Comparison of ENCODE assay signal across 8 mouse cellular contexts in the genomic region with DNA sequence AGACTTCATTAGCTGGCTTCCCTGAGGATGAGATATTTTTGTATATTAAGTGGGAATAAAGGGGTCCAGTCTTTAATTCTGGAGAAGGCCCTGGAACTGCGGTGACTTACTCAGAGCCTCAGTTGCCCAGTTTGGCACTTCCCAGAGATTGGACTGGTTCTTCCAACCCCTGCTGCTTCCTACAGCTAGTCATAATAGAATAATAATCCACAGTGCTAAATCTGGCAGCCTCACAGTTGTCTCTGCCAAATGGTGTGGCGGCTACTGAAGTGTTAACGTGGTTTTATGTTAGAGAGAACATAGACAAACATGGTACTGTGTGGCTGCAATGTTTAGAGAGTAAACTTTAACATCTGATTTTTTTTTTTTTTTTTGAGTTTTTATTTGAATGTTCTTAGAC. TPM values are rescaled to one million over a fixed set of nuclear protein-coding genes. Genes with fewer than 3 reads are reported as not detected.
A peak's percentile ranks its signal among the peaks of the same experiment; 100 is the strongest.
DNase-seq lines count a peak whose midpoint lies in the region; ATAC-seq lines count a peak whose summit lies in the region.

No protein-coding gene starts in this region.

- no peak for DNase-seq in heart, postnatal 25 days (ENCODE audit: low spot score)
- no peak for DNase-seq in embryonic facial prominence, embryonic 11.5 days (ENCODE audit: low spot score)
- no peak for DNase-seq in hindbrain, embryonic 14.5 days (ENCODE audit: low spot score)
- no peak for DNase-seq in adrenal gland, postnatal 14 days
- no peak for DNase-seq in kidney, postnatal 36 days
- DNase-seq in gastrocnemius, adult 18-20 months (ENCODE audit: low spot score): no peak

- WGBS in heart, embryonic 16.5 days: 76% methylated on average over 3 of the region's 3 CpGs
- 93% methylated on average over 3 of the region's 3 CpGs for WGBS in embryonic facial prominence, embryonic 11.5 days
- WGBS in hindbrain, embryonic 14.5 days: 85% methylated on average over 3 of the region's 3 CpGs
- 88% methylated on average over 3 of the region's 3 CpGs for WGBS in midbrain, embryonic 12.5 days

- H3K36me3 ChIP-seq in heart, embryonic 16.5 days (ENCODE audit: control insufficient read depth, insufficient read depth): peaks cover 41% of the 10 kb centered on the region
- peaks cover 15% of the 10 kb centered on the region for H3K36me3 ChIP-seq in embryonic facial prominence, embryonic 11.5 days (replicated peaks; ENCODE audit: control insufficient read depth, insufficient read depth, low read depth, low read length)
- H3K36me3 ChIP-seq in hindbrain, embryonic 14.5 days (replicated peaks; ENCODE audit: control insufficient read depth, insufficient read depth): peaks cover 41% of the 10 kb centered on the region
- peaks cover 42% of the 10 kb centered on the region for H3K36me3 ChIP-seq in midbrain, embryonic 12.5 days

- peak overlapping the region; percentile 93 for H3K9ac ChIP-seq in heart, embryonic 16.5 days (ENCODE audit: low read length)
- H3K9ac ChIP-seq in embryonic facial prominence, embryonic 11.5 days (replicated peaks; ENCODE audit: low read length): peak overlapping the region; percentile 89
- H3K9ac ChIP-seq in hindbrain, embryonic 14.5 days: peak overlapping the region; percentile 84; the same call in 1 of the 2 replicates
- peak overlapping the region; percentile 85; the same call in 1 of the 2 replicates for H3K9ac ChIP-seq in midbrain, embryonic 12.5 days (replicated peaks)

- no peaks in the 10 kb centered on the region for H3K27me3 ChIP-seq in heart, embryonic 16.5 days (ENCODE audit: control insufficient read depth, insufficient read depth, low read length)
- H3K27me3 ChIP-seq in embryonic facial prominence, embryonic 11.5 days (ENCODE audit: control insufficient read depth, insufficient read depth, low read length): no peaks in the 10 kb centered on the region
- no peaks in the 10 kb centered on the region for H3K27me3 ChIP-seq in hindbrain, embryonic 14.5 days (ENCODE audit: control insufficient read depth, insufficient read depth, low read length)
- H3K27me3 ChIP-seq in midbrain, embryonic 12.5 days: peaks cover 9% of the 10 kb centered on the region; the same call in 1 of the 2 replicates

- no peak for ATAC-seq in heart, embryonic 16.5 days (replicated peaks; ENCODE audit: extremely low read depth, insufficient read depth, low FRiP score)
- ATAC-seq in embryonic facial prominence, embryonic 11.5 days (replicated peaks; ENCODE audit: insufficient number of reproducible peaks, low FRiP score, low TSS enrichment, low read depth): no peak
- ATAC-seq in hindbrain, embryonic 14.5 days (ENCODE audit: low FRiP score): no peak
- ATAC-seq in midbrain, embryonic 12.5 days (ENCODE audit: low FRiP score, low read depth): no peak

- H3K4me2 ChIP-seq in heart, embryonic 16.5 days (ENCODE audit: low read depth, low read length): peak overlapping the region; percentile 84
- peak overlapping the region; percentile 72; the same call in 1 of the 2 replicates for H3K4me2 ChIP-seq in embryonic facial prominence, embryonic 11.5 days (ENCODE audit: low read depth, low read length)
- peak overlapping the region; percentile 71 for H3K4me2 ChIP-seq in hindbrain, embryonic 14.5 days (replicated peaks)
- H3K4me2 ChIP-seq in midbrain, embryonic 12.5 days (replicated peaks): peak overlapping the region; percentile 80

- H3K9me3 ChIP-seq in heart, embryonic 16.5 days (replicated peaks; ENCODE audit: control insufficient read depth, low read length): no peaks in the 10 kb centered on the region
- no peaks in the 10 kb centered on the region for H3K9me3 ChIP-seq in embryonic facial prominence, embryonic 11.5 days (replicated peaks; ENCODE audit: control insufficient read depth, low read length)
- no peaks in the 10 kb centered on the region for H3K9me3 ChIP-seq in hindbrain, embryonic 14.5 days (ENCODE audit: control insufficient read depth, low read length)
- no peaks in the 10 kb centered on the region for H3K9me3 ChIP-seq in midbrain, embryonic 12.5 days

- H3K4me1 ChIP-seq in heart, embryonic 16.5 days (ENCODE audit: control insufficient read depth, insufficient read depth, low read length): peaks cover 21% of the 10 kb centered on the region
- no peaks in the 10 kb centered on the region for H3K4me1 ChIP-seq in embryonic facial prominence, embryonic 11.5 days (ENCODE audit: control insufficient read depth, insufficient read depth, low read length)
- peaks cover 18% of the 10 kb centered on the region for H3K4me1 ChIP-seq in hindbrain, embryonic 14.5 days (replicated peaks; ENCODE audit: control insufficient read depth, insufficient read depth, low read length)
- H3K4me1 ChIP-seq in midbrain, embryonic 12.5 days: peaks cover 18% of the 10 kb centered on the region

- intact Hi-C loops in heart, postnatal 25 days (cut with DNase I): loop anchor here (5.0 kb wide), 1 partner anchor 61 kb away; no protein-coding TSS in a partner anchor

- peak overlapping the region; percentile 95 for H3K4me3 ChIP-seq in heart, embryonic 16.5 days (ENCODE audit: low read length)
- peak overlapping the region; percentile 84 for H3K4me3 ChIP-seq in embryonic facial prominence, embryonic 11.5 days (ENCODE audit: low read depth, low read length)
- peak overlapping the region; percentile 80; the same call in 1 of the 2 replicates for H3K4me3 ChIP-seq in hindbrain, embryonic 14.5 days (replicated peaks; ENCODE audit: low read length)
- H3K4me3 ChIP-seq in midbrain, embryonic 12.5 days: peak overlapping the region; percentile 81

- H3K27ac ChIP-seq in heart, embryonic 16.5 days (ENCODE audit: low read length): no peak overlapping the region
- no peak overlapping the region for H3K27ac ChIP-seq in embryonic facial prominence, embryonic 11.5 days (replicated peaks; ENCODE audit: low read depth, low read length)
- H3K27ac ChIP-seq in hindbrain, embryonic 14.5 days: no peak overlapping the region
- H3K27ac ChIP-seq in midbrain, embryonic 12.5 days (replicated peaks): peak overlapping the region; percentile 56; the same call in 1 of the 2 replicates

RNA-seq across cellular contexts. Expression of gene Ppib, which starts 1.6 kb away (rescaled TPM):
- polyA plus RNA-seq in heart, embryonic 16.5 days (2015; fragmentation: Nextera tagmentation; extraction: Ambion mirVana): 354 and 365 TPM in 2 replicates
- 100 to 1,000 TPM; 144 to 157 TPM for total RNA-seq in heart, postnatal 25 days (2021)
- 543 and 552 TPM in 2 replicates for polyA plus RNA-seq in embryonic facial prominence, embryonic 11.5 days (2014; fragmentation: Nextera tagmentation; extraction: Ambion mirVana)
- 364 and 387 TPM in 2 replicates for polyA plus RNA-seq in hindbrain, embryonic 14.5 days (2014; fragmentation: Nextera tagmentation; extraction: Ambion mirVana)
- 376 and 416 TPM in 2 replicates for polyA plus RNA-seq in midbrain, embryonic 12.5 days (2016; fragmentation: Nextera tagmentation; extraction: Ambion mirVana)
- total RNA-seq in adrenal gland, postnatal 14 days (2021): 322 and 341 TPM in 2 replicates
- total RNA-seq in gastrocnemius, adult 18-20 months (2021): 10 to 100 TPM; 32.4 to 38.4 TPM

RNA-seq across cellular contexts. Expression of gene Snx22, which starts 7.9 kb away (rescaled TPM):
- polyA plus RNA-seq in heart, embryonic 16.5 days (2015; fragmentation: Nextera tagmentation; extraction: Ambion mirVana): 1.4 and 1.8 TPM in 2 replicates
- total RNA-seq in heart, postnatal 25 days (2021): under 1 TPM; 0.59 to 0.83 TPM
- 4.1 and 4.7 TPM in 2 replicates for polyA plus RNA-seq in embryonic facial prominence, embryonic 11.5 days (2014; fragmentation: Nextera tagmentation; extraction: Ambion mirVana)
- 9.0 TPM in 2 replicates for polyA plus RNA-seq in hindbrain, embryonic 14.5 days (2014; fragmentation: Nextera tagmentation; extraction: Ambion mirVana)
- 3.5 and 5.2 TPM in 2 replicates for polyA plus RNA-seq in midbrain, embryonic 12.5 days (2016; fragmentation: Nextera tagmentation; extraction: Ambion mirVana)
- 1.2 and 2.3 TPM in 2 replicates for total RNA-seq in adrenal gland, postnatal 14 days (2021)
- under 1 TPM in 1 of 2 experiments, not detected in 1; 0.17 TPM for total RNA-seq in gastrocnemius, adult 18-20 months (2021)
